Mouse (Mus musculus): ENCODE measurements around the gene Pycr1. TPM values are rescaled to one million over a fixed set of nuclear protein-coding genes. Genes with fewer than 3 reads are reported as not detected.
A peak's percentile ranks its signal among the peaks of the same experiment; 100 is the strongest.

Pycr1 gene
- total and polyA plus RNA-seq, 2 experiments from 2014 or later, result 8.6 to 10.4 TPM

GRCm38 (mm10) chr11:120609250-120609649, 34.3 kb downstream of the Pycr1 start:
- ATAC-seq (ENCODE audit: low FRiP score) (no peak), DNase-seq (ENCODE audit: low spot score) (no peak)
- Histone ChIP-seq H3K27me3 (ENCODE audit: insufficient read depth, low read length) (no peaks in the 10 kb centered on the region), H3K27ac (ENCODE audit: low read depth, low read length) (no peak overlapping the region), H3K4me1 (ENCODE audit: insufficient read depth, low read length) (no peaks in the 10 kb centered on the region), H3K9ac (replicated peaks; ENCODE audit: low read length, poor library complexity, severe bottlenecking) (no peak overlapping the region), H3K36me3 (ENCODE audit: insufficient read depth, low read length) (peaks cover 59% of the 10 kb centered on the region), H3K4me3 (ENCODE audit: low read depth, low read length) (no peak overlapping the region), H3K9me3 (ENCODE audit: low read length) (no peaks in the 10 kb centered on the region), H3K4me2 (ENCODE audit: low read depth, low read length, poor library complexity, severe bottlenecking) (no peak overlapping the region)
- no peak for TF ChIP-seq CTCF (IDR thresholded peaks at IDR 0.05)
- 38% methylated on average over 7 of the region's 8 CpGs for WGBS

GRCm38 (mm10) chr11:120608241-120609034, 35.1 kb downstream of the Pycr1 start, which contains the start of gene Npb:
TSS of gene Npb (plus strand) at chr11:120608477.
- no peaks in the 10 kb centered on the region for H3K4me1 ChIP-seq (ENCODE audit: insufficient read depth, low read length)
- 0 out of 2 replicates have a peak within 1 kb of the TSS, but pooled peaks have one; percentile 33 for H3K9ac ChIP-seq (replicated peaks; ENCODE audit: low read length, poor library complexity, severe bottlenecking)
- peaks cover 59% of the 10 kb centered on the region for H3K36me3 ChIP-seq (ENCODE audit: insufficient read depth, low read length)
- ATAC-seq (ENCODE audit: low FRiP score) (no peak), DNase-seq (ENCODE audit: low spot score) (no peak)
- H3K27me3 ChIP-seq (ENCODE audit: insufficient read depth, low read length), result no peaks in the 10 kb centered on the region
- no peaks in the 10 kb centered on the region for H3K9me3 ChIP-seq (ENCODE audit: low read length)
- 9% methylated on average over 45 of the region's 45 CpGs for WGBS
- no peak for TF ChIP-seq CTCF (IDR thresholded peaks at IDR 0.05)
- H3K4me3 ChIP-seq (ENCODE audit: low read depth, low read length), result no peak within 1 kb of the TSS
- H3K27ac ChIP-seq (ENCODE audit: low read depth, low read length), result no peak within 1 kb of the TSS
- H3K4me2 ChIP-seq (ENCODE audit: low read depth, low read length, poor library complexity, severe bottlenecking), result peak within 1 kb of the TSS; percentile 33

DNA sequence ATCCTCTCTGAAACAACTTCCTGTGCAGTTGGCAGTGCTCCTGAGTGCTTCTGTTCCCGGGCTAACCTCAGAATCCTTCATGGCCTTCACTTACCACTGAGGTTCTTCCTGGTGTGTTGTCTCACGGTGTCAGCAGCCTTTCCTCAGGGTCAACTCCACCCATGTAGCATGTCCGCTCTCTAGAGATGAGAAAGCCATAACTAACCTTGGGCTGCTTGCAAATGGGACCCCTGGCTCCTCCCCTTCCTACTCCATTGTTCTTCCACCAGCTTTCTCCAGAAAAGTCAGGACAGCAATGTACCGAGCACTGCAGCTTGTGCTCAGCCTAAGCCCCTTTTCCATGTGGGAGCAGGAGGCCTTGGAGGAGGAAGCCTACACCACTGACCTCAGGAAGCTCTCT, 36.8 kb downstream of the Pycr1 start:
- DNase-seq (ENCODE audit: low spot score) (no peak), ATAC-seq (ENCODE audit: low FRiP score) (no peak)
- no peak overlapping the region for H3K4me2 ChIP-seq (ENCODE audit: low read depth, low read length, poor library complexity, severe bottlenecking)
- no peak overlapping the region for H3K9ac ChIP-seq (replicated peaks; ENCODE audit: low read length, poor library complexity, severe bottlenecking)
- no peaks in the 10 kb centered on the region for H3K9me3 ChIP-seq (ENCODE audit: low read length)
- no peak overlapping the region for H3K4me3 ChIP-seq (ENCODE audit: low read depth, low read length)
- H3K27ac ChIP-seq (ENCODE audit: low read depth, low read length), result no peak overlapping the region
- no peak for TF ChIP-seq CTCF (IDR thresholded peaks at IDR 0.05)
- no peaks in the 10 kb centered on the region for H3K4me1 ChIP-seq (ENCODE audit: insufficient read depth, low read length)
- H3K27me3 ChIP-seq (ENCODE audit: insufficient read depth, low read length), result no peaks in the 10 kb centered on the region
- H3K36me3 ChIP-seq (ENCODE audit: insufficient read depth, low read length), result peaks cover 57% of the 10 kb centered on the region
- WGBS, result 76% methylated on average over 4 of the region's 4 CpGs

DNA sequence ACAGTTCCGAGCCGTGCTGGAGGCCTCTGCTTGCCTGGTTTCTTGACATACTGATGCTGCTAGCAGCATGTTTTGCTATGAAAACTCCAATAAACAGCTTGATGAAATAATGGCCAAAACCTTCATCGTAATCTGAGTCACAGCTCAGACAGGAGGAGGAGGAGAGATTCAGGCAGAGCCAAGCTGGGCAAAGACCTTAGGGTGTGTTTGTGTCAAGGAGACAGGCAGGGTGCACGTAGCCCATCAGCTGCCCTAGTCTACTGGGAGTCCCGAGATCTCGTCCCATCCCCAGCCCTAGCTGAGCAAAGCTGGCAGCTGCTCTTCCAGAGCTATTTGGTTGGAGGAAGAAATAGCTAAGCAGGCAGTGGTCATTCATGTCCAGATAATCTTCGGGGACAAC, 37.9 kb downstream of the Pycr1 start:
- H3K36me3 ChIP-seq (ENCODE audit: insufficient read depth, low read length), result peaks cover 46% of the 10 kb centered on the region
- H3K9ac ChIP-seq (replicated peaks; ENCODE audit: low read length, poor library complexity, severe bottlenecking), result no peak overlapping the region
- no peaks in the 10 kb centered on the region for H3K4me1 ChIP-seq (ENCODE audit: insufficient read depth, low read length)
- ATAC-seq (ENCODE audit: low FRiP score), result no peak
- DNase-seq (ENCODE audit: low spot score), result no peak
- no peaks in the 10 kb centered on the region for H3K27me3 ChIP-seq (ENCODE audit: insufficient read depth, low read length)
- H3K4me2 ChIP-seq (ENCODE audit: low read depth, low read length, poor library complexity, severe bottlenecking), result no peak overlapping the region
- no peak overlapping the region for H3K4me3 ChIP-seq (ENCODE audit: low read depth, low read length)
- 86% methylated on average over 7 of the region's 7 CpGs for WGBS
- TF ChIP-seq CTCF (IDR thresholded peaks at IDR 0.05), result no peak
- no peak overlapping the region for H3K27ac ChIP-seq (ENCODE audit: low read depth, low read length)
- H3K9me3 ChIP-seq (ENCODE audit: low read length), result no peaks in the 10 kb centered on the region

DNA sequence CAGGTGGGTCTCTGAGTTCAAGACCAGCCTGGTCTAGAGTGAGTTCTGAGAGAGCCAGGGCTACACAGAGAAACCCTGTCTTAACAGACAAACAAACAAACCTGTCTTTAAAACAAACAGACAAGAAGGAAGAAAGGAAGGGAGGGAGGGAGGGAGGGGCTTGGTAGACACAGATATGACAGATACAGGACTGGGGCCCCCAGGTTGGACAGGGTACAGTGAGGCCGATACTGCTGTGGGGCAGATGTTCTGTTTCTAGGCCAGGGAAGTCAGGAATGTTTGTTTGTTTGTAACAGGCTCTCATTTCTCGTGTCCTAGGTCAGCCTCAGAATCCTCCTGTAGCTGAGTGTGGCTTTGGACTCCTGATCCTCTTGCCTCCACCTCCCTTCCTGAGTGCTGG, 40.0 kb downstream of the Pycr1 start:
- Histone ChIP-seq H3K27ac (ENCODE audit: low read depth, low read length) (no peak overlapping the region), H3K36me3 (ENCODE audit: insufficient read depth, low read length) (peaks cover 39% of the 10 kb centered on the region), H3K9ac (replicated peaks; ENCODE audit: low read length, poor library complexity, severe bottlenecking) (no peak overlapping the region), H3K4me2 (ENCODE audit: low read depth, low read length, poor library complexity, severe bottlenecking) (no peak overlapping the region), H3K9me3 (ENCODE audit: low read length) (no peaks in the 10 kb centered on the region), H3K27me3 (ENCODE audit: insufficient read depth, low read length) (no peaks in the 10 kb centered on the region), H3K4me3 (ENCODE audit: low read depth, low read length) (no peak overlapping the region), H3K4me1 (ENCODE audit: insufficient read depth, low read length) (peaks cover 6% of the 10 kb centered on the region)
- no peak for TF ChIP-seq CTCF (IDR thresholded peaks at IDR 0.05)
- WGBS, result 79% methylated on average over 2 of the region's 2 CpGs
- ATAC-seq (ENCODE audit: low FRiP score) (no peak), DNase-seq (ENCODE audit: low spot score) (no peak)

- H3K4me2 ChIP-seq (ENCODE audit: low read depth, low read length, poor library complexity, severe bottlenecking), result no peak overlapping the region
- no peak for TF ChIP-seq CTCF (IDR thresholded peaks at IDR 0.05)
- ATAC-seq (ENCODE audit: low FRiP score) (no peak), DNase-seq (ENCODE audit: low spot score) (no peak)
- no peaks in the 10 kb centered on the region for H3K27me3 ChIP-seq (ENCODE audit: insufficient read depth, low read length)
- 98% methylated on average over 3 of the region's 3 CpGs for WGBS
- H3K36me3 ChIP-seq (ENCODE audit: insufficient read depth, low read length), result peaks cover 34% of the 10 kb centered on the region
- H3K9me3 ChIP-seq (ENCODE audit: low read length), result no peaks in the 10 kb centered on the region
- H3K27ac ChIP-seq (ENCODE audit: low read depth, low read length), result no peak overlapping the region
- no peak overlapping the region for H3K4me3 ChIP-seq (ENCODE audit: low read depth, low read length)
- peaks cover 12% of the 10 kb centered on the region for H3K4me1 ChIP-seq (ENCODE audit: insufficient read depth, low read length)
- H3K9ac ChIP-seq (replicated peaks; ENCODE audit: low read length, poor library complexity, severe bottlenecking), result no peak overlapping the region
Measured at GRCm38 (mm10) chr11:120600716-120601115, 42.9 kb downstream of the Pycr1 start.
